Mouse (Mus musculus): ENCODE measurements around the gene Ctbp1. TPM values are rescaled to one million over a fixed set of nuclear protein-coding genes. Genes with fewer than 3 reads are reported as not detected.

The Ctbp1 gene
- 418 and 438 TPM in 2 replicates for polyA plus RNA-seq (2016; fragmentation: Nextera tagmentation; extraction: Ambion mirVana)

DNA sequence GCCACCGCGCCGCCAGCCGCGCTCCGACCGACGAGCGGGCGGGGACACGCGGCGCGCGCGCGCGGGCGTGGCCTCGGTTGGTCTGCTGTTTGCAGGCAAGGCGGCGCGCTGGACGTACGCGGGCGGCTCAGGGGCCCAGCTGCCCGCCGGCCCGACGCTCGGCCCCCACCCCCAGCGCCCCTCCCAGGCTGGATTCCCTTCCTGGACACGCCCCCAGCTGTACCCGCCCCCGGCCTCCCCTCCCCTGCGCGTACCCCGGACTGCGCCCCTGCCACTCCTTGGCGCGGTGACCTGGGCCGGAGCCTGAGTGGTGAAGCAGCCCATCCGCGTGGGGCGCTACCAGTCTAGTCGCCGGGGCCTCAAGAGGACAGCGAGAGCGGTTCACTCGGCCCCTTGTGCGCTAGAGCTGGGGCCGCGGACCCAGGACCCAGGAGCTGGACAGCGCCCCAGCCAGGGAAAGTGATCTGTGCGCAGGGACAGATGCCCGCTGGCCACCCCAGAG lies at the start of gene Ctbp1:
Ctbp1 (minus strand) TSS at position 42 of the 502 bp plus-strand sequence.
- peak; percentile 89 for ATAC-seq (ENCODE audit: insufficient number of reproducible peaks, insufficient read depth, low FRiP score, low TSS enrichment)
- WGBS, result under 1% methylated on average over 41 of the region's 57 CpGs
- Histone ChIP-seq H3K36me3 (peaks cover 16% of the 10 kb centered on the region; the same call in 1 of the 2 replicates), H3K9me3 (no peaks in the 10 kb centered on the region), H3K27me3 (no peaks in the 10 kb centered on the region), H3K4me1 (peaks cover 27% of the 10 kb centered on the region), H3K9ac (peak within 1 kb of the TSS; percentile 87), H3K4me3 (peak within 1 kb of the TSS; percentile 83), H3K4me2 (replicated peaks) (peak within 1 kb of the TSS; percentile 87), H3K27ac (peak within 1 kb of the TSS; percentile 94)

DNA sequence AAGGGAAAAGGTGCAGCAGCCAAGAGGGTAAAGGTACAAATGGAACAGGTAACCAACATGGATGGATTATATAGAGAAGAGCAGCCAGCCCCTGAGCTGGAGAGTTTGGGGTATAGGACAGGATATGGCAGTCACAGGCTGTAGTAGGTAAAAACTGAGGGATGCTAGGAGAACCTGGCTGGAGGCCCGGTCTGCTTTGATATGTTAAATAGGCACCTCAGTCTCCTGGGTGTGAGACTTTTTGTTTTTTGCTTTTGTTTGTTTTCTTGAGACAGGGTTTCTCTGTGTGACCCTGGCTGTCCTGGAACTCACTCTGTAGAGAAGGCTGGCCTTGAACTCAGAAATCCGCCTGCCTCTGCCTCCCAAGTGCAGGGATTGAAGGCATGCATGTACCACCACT lies 49.7 kb upstream of the Ctbp1 start:
- Histone ChIP-seq H3K27me3 (no peaks in the 10 kb centered on the region), H3K4me3 (no peak overlapping the region), H3K27ac (no peak overlapping the region), H3K36me3 (no peaks in the 10 kb centered on the region), H3K9me3 (no peaks in the 10 kb centered on the region), H3K9ac (no peak overlapping the region), H3K4me1 (no peaks in the 10 kb centered on the region), H3K4me2 (replicated peaks) (no peak overlapping the region)
- ATAC-seq (ENCODE audit: insufficient number of reproducible peaks, insufficient read depth, low FRiP score, low TSS enrichment), result no peak
- 62% methylated on average over 2 of the region's 2 CpGs for WGBS

DNA sequence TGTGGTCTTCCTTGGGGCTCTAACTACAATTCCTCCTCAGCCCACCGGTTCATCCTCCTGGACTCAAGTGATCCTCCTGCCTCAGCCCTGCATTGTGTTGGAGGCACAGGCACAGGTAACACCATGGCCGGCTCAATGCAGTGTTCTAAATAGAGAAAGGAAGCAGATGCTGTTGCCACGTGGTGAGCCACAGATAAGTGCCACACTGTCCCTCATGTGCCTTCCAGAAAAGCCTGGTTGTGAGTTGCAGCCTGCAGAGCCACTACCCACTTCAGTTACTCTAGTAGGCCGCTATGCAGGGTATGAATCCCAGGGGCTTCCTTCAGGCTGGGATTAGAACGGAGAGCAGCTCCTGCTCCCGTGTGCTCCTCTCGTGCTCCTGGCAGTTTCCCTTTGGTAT lies 37.4 kb upstream of the Ctbp1 start:
- Histone ChIP-seq H3K9me3 (no peaks in the 10 kb centered on the region), H3K9ac (no peak overlapping the region), H3K4me1 (no peaks in the 10 kb centered on the region), H3K36me3 (no peaks in the 10 kb centered on the region), H3K27ac (no peak overlapping the region), H3K4me2 (replicated peaks) (no peak overlapping the region), H3K4me3 (no peak overlapping the region), H3K27me3 (no peaks in the 10 kb centered on the region)
- WGBS, result 83% methylated on average over 7 of the region's 7 CpGs
- no peak for ATAC-seq (ENCODE audit: insufficient number of reproducible peaks, insufficient read depth, low FRiP score, low TSS enrichment)

DNA sequence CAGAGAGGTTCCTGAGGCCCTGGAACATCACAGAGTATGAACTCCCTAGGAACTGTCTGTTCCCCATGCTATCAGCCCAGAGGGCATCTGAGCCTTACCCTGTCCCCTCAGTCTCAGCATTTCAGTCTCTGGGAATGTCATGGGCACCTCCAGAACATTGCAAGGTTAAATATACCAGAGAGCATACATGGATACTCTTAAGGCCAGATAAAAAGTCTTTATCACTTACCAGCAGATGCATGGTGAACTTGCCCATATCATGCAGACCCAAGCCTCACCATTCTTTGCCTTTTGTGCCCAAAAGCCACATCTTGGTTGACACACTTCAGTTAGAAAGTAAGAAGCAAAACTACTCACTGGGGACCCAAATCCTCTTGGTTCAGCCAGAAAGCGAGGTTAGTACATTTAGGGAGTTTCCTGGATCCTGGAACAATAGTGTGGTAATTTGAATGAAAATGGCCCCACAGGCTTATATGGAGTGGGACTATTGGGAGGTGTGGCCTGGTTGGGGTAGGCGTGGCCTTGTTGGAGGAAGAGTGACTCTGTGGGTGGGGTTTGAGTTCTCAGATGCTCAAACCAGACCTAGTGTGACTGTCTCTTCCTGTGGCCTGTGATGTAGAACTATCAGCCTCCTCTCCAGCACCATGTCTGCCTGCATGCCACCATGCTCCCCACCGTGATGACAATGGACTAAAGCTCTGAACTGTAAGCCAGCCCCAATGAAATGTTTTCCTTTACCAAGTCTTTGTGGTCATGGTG lies 36.1 kb upstream of the Ctbp1 start:
- Histone ChIP-seq H3K36me3 (no peaks in the 10 kb centered on the region), H3K4me3 (no peak overlapping the region), H3K9me3 (no peaks in the 10 kb centered on the region), H3K9ac (no peak overlapping the region), H3K27ac (no peak overlapping the region), H3K27me3 (no peaks in the 10 kb centered on the region), H3K4me1 (no peaks in the 10 kb centered on the region), H3K4me2 (replicated peaks) (no peak overlapping the region)
- no peak for ATAC-seq (ENCODE audit: insufficient number of reproducible peaks, insufficient read depth, low FRiP score, low TSS enrichment)
- 62% methylated on average over 3 of the region's 3 CpGs for WGBS

DNA sequence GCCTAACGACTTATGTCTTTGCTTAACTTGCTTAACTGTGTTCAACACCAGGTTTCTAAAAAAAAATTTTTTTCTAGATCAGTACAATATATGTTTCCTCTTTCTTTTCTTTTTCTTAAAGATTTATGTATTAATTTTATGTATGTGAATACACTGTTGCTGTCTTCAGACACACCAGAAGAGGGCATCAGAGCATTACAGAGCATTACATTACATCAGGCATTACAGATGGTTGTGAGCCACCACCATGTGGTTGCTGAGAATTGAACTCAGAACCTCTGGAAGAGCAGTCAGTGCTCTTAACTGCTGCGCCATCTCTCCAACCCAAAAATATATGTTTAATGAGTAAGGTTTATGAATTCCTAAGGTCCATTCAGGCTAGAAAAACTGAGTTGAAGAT lies 27.0 kb upstream of the Ctbp1 start:
- 82% methylated on average over 2 of the region's 2 CpGs for WGBS
- Histone ChIP-seq H3K36me3 (no peaks in the 10 kb centered on the region), H3K9me3 (no peaks in the 10 kb centered on the region), H3K27me3 (no peaks in the 10 kb centered on the region), H3K4me2 (replicated peaks) (no peak overlapping the region), H3K4me1 (no peaks in the 10 kb centered on the region), H3K9ac (no peak overlapping the region), H3K4me3 (no peak overlapping the region), H3K27ac (no peak overlapping the region)
- ATAC-seq (ENCODE audit: insufficient number of reproducible peaks, insufficient read depth, low FRiP score, low TSS enrichment), result no peak

DNA sequence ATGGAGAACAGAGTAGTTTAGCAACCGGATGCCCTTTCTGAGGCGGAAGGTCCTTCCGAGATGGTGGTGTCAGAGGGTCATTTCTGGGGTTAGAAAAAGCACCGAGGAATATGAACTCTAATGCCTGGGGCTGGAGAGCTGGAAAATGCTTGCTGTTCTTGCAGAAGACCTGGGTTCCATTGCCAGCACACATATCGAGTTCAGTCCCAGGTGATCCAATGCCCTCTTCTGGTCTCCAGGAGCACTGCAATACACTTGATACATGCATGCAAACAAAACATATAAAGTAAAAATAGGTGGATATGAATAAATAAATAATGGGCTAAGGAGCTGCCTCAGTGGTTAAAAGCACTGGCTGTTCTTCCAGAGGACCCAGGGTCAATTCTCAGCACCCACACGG lies 22.4 kb upstream of the Ctbp1 start:
- no peak for ATAC-seq (ENCODE audit: insufficient number of reproducible peaks, insufficient read depth, low FRiP score, low TSS enrichment)
- no peaks in the 10 kb centered on the region for H3K4me1 ChIP-seq
- H3K4me3 ChIP-seq, result no peak overlapping the region
- no peak overlapping the region for H3K9ac ChIP-seq
- WGBS, result 59% methylated on average over 6 of the region's 6 CpGs
- no peaks in the 10 kb centered on the region for H3K9me3 ChIP-seq
- no peak overlapping the region for H3K4me2 ChIP-seq (replicated peaks)
- H3K27me3 ChIP-seq, result no peaks in the 10 kb centered on the region
- no peaks in the 10 kb centered on the region for H3K36me3 ChIP-seq
- H3K27ac ChIP-seq, result no peak overlapping the region

DNA sequence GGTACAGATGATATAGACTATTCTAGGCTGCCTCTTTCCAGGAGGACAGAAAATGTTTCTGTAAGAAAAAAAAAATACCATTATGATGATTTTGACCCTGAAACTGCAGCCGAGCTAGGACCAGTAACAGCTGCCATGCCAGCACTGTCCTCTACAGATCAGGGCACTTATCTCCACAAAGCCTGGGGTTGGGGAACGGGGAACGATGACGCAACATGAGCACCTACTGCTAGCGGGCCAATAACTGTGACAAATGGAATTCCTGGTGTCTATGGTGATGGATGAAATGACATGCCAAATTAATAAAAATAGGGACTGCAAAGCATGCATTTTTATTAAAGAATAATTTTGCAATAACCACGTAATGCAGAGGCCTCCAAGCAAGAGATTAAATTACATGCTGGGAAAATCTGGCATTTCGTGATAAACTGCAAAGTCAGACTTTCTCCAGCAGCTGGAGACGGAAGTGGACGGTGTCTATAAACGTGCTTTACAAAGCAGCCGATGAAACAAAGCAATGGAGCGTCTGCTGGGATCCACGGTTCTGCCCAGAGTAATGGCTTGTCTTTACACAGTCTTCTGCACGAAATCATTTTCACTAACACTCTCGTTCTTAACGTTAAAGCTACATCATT lies 19.1 kb upstream of the Ctbp1 start:
- H3K9ac ChIP-seq, result no peak overlapping the region

DNA sequence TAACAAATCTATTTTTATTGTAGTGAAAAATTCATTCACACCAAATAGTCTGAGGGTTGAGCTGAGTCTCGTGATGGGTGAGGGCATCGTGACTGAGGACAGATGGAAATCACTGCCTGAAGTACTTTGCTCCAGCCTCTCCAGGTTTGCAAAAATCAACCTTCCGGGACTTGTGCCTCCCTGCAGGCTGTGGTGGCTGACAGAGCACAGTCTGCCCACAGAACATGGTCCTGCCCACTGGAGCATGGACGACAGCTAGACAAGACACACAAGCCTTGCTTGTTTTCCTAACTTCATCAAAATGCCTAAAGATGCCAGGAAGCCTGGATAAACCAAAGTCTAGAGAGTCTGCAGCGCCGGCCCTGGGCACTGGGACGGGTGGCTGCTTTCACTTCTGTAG lies 9.2 kb upstream of the Ctbp1 start:
- Histone ChIP-seq H3K4me2 (replicated peaks) (no peak overlapping the region), H3K4me3 (no peak overlapping the region)
- WGBS, result 56% methylated on average over 7 of the region's 7 CpGs

More for the DNA sequence above, 19.1 kb upstream of the Ctbp1 start:
- no peak overlapping the region for H3K4me2 ChIP-seq (replicated peaks)
- no peak overlapping the region for H3K27ac ChIP-seq
- H3K36me3 ChIP-seq, result no peaks in the 10 kb centered on the region
- H3K27me3 ChIP-seq, result no peaks in the 10 kb centered on the region
- H3K4me3 ChIP-seq, result no peak overlapping the region
- ATAC-seq (ENCODE audit: insufficient number of reproducible peaks, insufficient read depth, low FRiP score, low TSS enrichment), result no peak
- H3K4me1 ChIP-seq, result no peaks in the 10 kb centered on the region
- 50% methylated on average over 16 of the region's 16 CpGs for WGBS
- no peaks in the 10 kb centered on the region for H3K9me3 ChIP-seq

DNA sequence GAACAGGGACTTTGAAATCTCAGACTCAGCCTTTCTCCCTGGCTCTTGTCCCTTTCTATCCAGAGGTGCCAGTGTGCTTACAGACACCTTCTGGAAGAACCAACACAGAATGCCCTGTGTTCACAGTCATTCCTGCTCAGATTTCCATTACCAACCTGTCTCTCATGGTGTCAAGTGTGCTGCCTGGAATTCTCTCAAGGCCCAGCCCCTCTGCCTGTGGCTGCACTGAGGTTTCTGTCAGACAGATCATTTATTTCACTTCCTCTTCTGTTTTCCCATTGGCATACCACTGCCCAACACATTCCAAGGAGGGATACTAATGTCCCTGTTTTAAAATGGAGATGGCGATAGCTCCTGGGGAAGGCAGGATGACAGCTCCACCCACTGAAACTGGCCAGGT lies 6.6 kb upstream of the Ctbp1 start:
- no peak overlapping the region for H3K4me3 ChIP-seq
- H3K9me3 ChIP-seq, result no peaks in the 10 kb centered on the region
- H3K9ac ChIP-seq, result no peak overlapping the region
- peaks cover 3% of the 10 kb centered on the region; the same call in 1 of the 2 replicates for H3K4me1 ChIP-seq
- no peaks in the 10 kb centered on the region for H3K36me3 ChIP-seq
- H3K27me3 ChIP-seq, result no peaks in the 10 kb centered on the region
- no peak for ATAC-seq (ENCODE audit: insufficient number of reproducible peaks, insufficient read depth, low FRiP score, low TSS enrichment)
- H3K4me2 ChIP-seq (replicated peaks), result no peak overlapping the region
- no peak overlapping the region for H3K27ac ChIP-seq
- 90% methylated on average over 1 of the region's 1 CpGs for WGBS

More for the DNA sequence above, 9.2 kb upstream of the Ctbp1 start:
- Histone ChIP-seq H3K4me1 (peaks cover 3% of the 10 kb centered on the region; the same call in 1 of the 2 replicates), H3K36me3 (no peaks in the 10 kb centered on the region), H3K9me3 (no peaks in the 10 kb centered on the region), H3K27me3 (no peaks in the 10 kb centered on the region), H3K9ac (no peak overlapping the region), H3K27ac (no peak overlapping the region)
- no peak for ATAC-seq (ENCODE audit: insufficient number of reproducible peaks, insufficient read depth, low FRiP score, low TSS enrichment)

DNA sequence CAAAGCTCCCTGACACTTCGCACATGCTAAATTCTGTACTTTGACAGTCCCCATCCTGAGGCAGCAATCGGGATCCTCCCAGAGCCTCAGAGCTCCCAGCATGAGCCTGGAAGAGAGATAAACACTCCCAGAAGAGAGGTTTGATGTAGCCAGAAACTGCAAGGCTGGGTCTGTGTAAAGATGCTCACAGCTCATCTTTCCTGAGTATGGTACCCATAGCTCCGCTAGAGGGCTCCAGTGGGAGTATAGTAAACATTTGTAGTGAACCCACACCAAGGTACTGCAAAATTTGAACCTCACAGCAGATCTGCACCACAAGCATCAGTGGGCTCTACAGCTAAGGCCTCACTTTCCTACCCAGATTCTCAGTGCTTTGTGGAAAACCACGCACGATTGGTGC lies 4.2 kb upstream of the Ctbp1 start:
- no peaks in the 10 kb centered on the region for H3K36me3 ChIP-seq
- H3K4me2 ChIP-seq (replicated peaks), result no peak overlapping the region
- H3K9me3 ChIP-seq, result no peaks in the 10 kb centered on the region
- H3K4me3 ChIP-seq, result no peak overlapping the region
- no peak overlapping the region for H3K27ac ChIP-seq
- H3K9ac ChIP-seq, result no peak overlapping the region
- 53% methylated on average over 5 of the region's 5 CpGs for WGBS
- peaks cover 3% of the 10 kb centered on the region; the same call in 1 of the 2 replicates for H3K4me1 ChIP-seq
- no peaks in the 10 kb centered on the region for H3K27me3 ChIP-seq
- ATAC-seq (ENCODE audit: insufficient number of reproducible peaks, insufficient read depth, low FRiP score, low TSS enrichment), result no peak

DNA sequence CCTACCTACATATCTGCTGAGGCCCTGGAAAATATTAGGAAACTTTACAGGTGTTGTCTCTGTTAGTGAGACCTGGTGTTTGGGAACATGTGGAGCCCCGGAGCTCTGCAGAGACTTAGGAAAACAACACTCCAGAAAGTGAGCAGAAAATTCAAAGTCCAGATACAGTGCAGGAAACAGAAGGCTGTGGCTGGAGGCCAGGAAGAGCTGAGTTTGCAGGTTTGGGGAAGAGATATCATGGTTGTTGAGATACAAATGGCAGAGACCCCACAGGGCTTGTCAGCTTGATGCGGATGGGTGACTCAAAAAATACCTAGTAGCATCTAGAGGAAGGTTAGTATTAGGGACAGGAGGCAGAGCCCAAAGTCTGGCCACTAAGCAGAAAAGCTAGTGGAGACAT lies 2.5 kb upstream of the Ctbp1 start:
- no peak overlapping the region for H3K4me2 ChIP-seq (replicated peaks)
- no peak overlapping the region for H3K27ac ChIP-seq
- H3K9ac ChIP-seq, result no peak overlapping the region
- no peak for ATAC-seq (ENCODE audit: insufficient number of reproducible peaks, insufficient read depth, low FRiP score, low TSS enrichment)
- no peak overlapping the region for H3K4me3 ChIP-seq
- WGBS, result 82% methylated on average over 2 of the region's 2 CpGs
- H3K36me3 ChIP-seq, result peaks cover 9% of the 10 kb centered on the region; the same call in 1 of the 2 replicates
- no peaks in the 10 kb centered on the region for H3K27me3 ChIP-seq
- peaks cover 11% of the 10 kb centered on the region for H3K4me1 ChIP-seq
- H3K9me3 ChIP-seq, result no peaks in the 10 kb centered on the region

DNA sequence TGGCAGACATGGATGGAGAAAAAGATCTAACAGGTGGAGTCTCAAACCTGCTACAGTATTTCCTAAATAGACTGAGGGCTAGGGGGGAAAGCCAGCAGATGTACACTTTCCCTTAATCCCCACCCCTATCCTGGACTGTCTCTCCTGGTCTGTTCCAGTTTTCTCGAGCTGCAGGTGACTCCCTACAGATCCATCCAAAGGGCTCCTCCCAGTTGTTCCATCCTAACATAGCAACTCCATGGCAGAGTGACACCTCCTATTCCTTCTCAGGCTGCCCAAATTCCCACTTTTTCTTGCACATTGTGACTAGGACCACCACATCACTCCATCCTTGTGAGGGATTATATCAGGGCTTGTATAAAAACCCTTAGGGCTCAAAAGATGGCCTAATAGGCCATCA lies 960 bp upstream of the Ctbp1 start:
- Histone ChIP-seq H3K36me3 (peaks cover 12% of the 10 kb centered on the region; the same call in 1 of the 2 replicates), H3K4me3 (0 out of 2 replicates have a peak overlapping the region, but pooled peaks have one; percentile 83), H3K9ac (no peak overlapping the region)

More for the DNA sequence above, 960 bp upstream of the Ctbp1 start:
- 30% methylated on average over 1 of the region's 1 CpGs for WGBS
- no peak for ATAC-seq (ENCODE audit: insufficient number of reproducible peaks, insufficient read depth, low FRiP score, low TSS enrichment)
- peak overlapping the region; percentile 87 for H3K4me2 ChIP-seq (replicated peaks)
- H3K9me3 ChIP-seq, result no peaks in the 10 kb centered on the region
- H3K27ac ChIP-seq, result no peak overlapping the region
- no peaks in the 10 kb centered on the region for H3K27me3 ChIP-seq
- peaks cover 26% of the 10 kb centered on the region for H3K4me1 ChIP-seq
